Mouse (Mus musculus) gonadal fat pad, adult 2 months (tissue): ENCODE data around the gene Rab36. TPM values are rescaled to one million over a fixed set of nuclear protein-coding genes. Genes with fewer than 3 reads are reported as not detected.
"Not testable (repeated sequence)": the region's sequence is repeated elsewhere in the genome, so short reads cannot be mapped to it uniquely, and the experiment has no call there.

Experiments
- DNase-seq: peaks from one replicate; pipeline ENCODE4 v3.0.0-alpha.2; 2012; ENCODE audit warnings: low read depth
- polyA plus RNA-seq: library from polyadenylated mRNA; depleted of rRNA; stranded (reverse); fragments of >200 nt; gene quantifications from 2 replicates; pipeline ENCODE4 v1.2.3, GENCODE M21; 2012; rRNA removed

Rab36 gene
- polyA plus RNA-seq, result 5.0 and 6.8 TPM in 2 replicates

DNA sequence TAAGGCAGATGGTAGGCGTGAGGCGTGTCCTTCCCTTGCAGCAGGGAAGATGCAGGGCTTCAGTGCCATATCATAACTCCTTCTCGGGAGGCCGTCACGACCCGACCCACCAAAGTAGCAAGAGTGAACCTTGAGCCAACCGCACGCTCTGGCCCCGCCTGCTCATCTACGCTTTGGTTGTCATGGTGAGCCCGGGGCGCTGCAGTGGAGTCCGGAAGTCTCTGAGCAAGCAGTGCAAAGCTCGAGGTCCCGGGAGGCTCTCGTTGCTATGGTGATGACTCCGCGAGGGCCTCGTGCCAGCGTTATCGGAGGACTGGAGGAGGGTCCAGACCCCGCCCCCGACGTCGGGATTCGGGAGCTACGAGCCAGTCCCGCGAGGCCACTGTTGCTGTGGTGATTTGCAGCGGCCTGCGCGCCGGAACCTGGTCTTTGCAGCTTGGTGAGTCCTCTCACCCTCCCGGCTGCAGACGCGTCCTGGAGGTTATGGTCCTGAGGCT lies at the start of gene Rab36:
TSS of gene Rab36 (plus strand) at position 176 of the 497 bp plus-strand sequence.
- no peak for DNase-seq

DNA sequence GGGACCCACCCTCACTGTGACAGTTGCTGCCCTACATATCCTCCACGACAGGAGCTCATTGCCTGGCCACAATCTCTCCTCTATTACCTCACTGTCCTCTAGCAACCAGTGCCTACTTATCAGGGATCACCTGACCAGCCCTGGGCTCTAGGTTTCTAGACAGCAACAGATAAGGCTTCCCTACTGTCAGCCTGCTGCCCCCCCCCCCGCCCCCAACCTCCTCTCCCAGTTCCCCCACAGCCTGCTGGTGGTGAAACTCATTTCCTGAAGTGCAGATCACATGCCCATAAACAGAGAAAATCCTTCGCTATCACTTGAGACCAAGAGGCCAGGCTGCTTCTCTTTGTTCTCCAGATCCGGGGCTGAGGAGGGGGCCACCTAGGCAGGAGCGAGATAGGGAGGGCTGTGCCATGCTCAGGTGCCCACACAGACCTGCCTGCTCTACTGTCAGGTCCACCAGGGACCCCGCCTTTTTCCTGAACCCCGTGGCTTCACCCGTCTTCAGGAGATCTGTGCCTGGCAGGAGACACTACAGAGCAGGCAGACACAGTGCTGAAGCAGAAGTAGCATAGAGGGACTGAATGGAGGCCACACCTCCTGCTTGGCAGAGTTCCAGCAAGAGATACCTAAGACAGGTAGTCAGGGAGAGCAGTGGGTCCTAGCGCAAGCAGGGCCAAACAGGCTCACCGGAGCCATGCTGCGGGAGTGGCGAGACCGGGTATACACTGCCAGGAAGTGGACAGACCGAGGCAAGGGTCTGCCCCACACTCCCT lies 49.0 kb upstream of the Rab36 start:
- no peak for DNase-seq

DNA sequence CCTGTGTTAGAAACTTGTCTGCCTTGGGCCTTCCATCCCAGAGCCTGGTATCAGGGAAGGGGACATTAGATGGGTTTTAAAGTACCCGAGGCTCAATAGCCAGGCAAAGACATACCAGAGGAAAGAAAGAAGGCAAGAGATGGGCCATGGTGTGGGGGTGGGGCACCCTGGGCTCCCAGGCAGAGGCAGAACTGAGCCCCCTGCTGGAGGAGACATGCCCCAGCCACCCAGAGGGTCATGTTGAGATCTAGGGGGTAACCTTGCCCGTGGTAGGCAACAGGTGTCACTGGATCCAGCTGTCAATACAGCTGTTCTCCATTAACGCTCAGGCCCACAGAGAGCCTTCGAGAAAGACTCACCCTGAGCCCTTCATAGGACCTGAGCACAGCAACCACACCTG lies 47.0 kb upstream of the Rab36 start:
- no peak for DNase-seq

DNA sequence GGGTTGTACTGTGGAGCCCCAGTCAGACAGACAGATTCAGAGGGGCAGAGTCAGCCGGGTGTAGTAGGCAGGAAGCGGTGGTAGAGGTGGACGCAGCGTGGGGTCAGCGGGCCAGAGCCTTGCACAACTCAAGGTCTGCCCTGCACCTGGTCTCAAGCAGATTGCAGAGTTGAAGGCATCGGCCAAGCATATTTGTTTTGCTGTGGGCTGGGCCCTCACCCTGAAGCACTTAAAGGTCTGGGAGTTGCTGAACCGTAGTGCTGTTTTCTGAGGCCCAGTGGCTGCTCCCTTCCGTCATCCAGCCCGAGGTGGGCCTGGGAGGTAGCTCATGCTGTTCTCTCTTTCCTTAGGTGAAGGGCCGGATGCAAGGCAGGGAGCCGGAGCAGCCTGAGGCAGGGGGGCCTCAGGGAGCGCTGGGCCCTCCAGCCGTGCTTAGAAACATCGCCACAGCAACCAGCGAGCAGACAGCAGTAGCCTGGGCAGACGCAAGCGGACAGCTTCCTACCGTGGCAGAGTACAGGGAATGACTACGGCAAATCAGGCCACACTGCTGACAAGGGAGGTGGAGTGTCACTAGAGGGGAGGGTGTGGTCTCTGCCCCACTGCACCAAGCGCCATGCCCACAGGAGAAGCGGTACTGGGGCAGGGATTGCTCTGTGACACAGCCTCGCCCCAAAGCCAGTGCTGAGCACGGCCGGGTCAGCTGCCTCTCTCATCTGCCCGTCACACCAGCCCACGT lies 46.1 kb upstream of the Rab36 start:
- DNase-seq, result no peak

DNA sequence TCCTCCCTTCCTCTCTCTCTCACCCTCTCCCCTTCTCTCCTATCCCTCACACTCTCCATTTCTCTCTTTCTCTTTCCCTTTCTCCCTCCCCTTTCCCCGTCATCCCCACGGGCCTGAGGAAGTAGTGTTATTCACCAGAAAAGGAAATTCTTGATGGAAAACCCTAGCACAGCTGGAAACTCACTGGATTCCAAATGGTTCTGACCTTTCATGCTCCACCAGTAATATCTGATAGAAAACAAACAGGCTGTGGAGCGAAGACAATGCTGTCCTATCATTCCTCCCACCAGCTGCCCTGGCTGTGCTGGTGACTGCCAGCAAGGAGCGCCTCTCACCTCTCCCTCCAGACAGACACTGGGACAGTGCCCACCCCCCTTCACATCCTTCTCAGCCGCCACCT lies 42.0 kb upstream of the Rab36 start:
- DNase-seq, result no peak

DNA sequence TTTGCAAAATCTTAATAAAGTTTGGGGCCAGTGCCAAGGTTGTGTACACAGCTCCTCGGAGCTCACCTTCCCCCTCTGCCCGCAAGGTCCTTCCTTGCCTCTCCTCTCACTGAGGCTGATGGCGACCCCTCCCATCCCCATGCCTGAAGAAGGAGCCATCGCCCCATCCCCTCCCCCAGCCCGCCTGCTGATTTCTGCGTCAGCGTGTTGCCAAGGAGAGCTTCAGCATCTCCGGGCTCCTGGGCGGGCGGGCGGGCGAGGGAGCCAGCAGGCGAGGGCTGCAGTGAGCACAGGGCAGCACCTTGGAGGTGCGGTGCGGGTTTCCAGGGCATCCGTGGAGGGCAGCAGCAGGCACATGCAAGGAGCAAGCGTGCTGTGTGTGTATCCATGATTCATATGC lies 41.5 kb upstream of the Rab36 start:
- no peak for DNase-seq

DNA sequence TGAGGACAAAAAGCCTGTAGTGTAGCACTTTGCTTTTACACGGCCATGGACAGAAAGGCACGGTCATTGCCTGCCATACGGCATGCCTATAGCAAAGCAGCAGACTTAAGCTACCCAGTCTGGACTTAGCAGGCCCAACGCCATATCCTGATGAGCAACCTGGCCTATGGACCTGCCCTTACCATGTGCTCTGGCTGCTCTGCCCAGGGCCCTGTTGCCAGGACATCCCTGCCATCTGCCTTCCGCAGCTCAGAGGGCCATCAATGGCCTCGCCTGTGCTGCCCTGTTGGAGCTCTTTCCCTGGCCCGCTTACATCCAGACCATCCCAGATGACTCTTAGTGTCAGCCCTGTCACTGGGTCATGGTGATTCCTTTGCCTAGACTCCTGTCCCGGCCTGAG lies 35.5 kb upstream of the Rab36 start:
- no peak for DNase-seq

DNA sequence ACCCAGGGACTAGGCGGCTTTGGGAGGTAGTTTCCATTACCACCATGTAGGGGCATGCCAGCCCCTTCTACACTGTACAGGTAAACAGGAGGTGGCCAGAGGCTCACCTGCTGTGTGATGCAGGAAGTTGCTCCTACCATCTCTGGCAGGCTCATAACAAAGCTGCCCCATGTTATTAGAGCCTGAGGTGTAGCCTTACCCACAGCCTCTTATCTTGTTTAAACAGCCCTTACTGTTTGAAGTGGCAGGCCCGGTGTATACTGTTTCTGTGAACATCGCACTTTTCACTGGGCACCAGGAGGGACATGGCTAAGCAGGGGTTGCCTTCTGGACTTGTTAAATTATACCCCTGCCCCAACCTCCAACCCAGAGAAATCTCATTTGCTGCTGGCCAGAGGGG lies 32.8 kb upstream of the Rab36 start:
- DNase-seq, result no peak

DNA sequence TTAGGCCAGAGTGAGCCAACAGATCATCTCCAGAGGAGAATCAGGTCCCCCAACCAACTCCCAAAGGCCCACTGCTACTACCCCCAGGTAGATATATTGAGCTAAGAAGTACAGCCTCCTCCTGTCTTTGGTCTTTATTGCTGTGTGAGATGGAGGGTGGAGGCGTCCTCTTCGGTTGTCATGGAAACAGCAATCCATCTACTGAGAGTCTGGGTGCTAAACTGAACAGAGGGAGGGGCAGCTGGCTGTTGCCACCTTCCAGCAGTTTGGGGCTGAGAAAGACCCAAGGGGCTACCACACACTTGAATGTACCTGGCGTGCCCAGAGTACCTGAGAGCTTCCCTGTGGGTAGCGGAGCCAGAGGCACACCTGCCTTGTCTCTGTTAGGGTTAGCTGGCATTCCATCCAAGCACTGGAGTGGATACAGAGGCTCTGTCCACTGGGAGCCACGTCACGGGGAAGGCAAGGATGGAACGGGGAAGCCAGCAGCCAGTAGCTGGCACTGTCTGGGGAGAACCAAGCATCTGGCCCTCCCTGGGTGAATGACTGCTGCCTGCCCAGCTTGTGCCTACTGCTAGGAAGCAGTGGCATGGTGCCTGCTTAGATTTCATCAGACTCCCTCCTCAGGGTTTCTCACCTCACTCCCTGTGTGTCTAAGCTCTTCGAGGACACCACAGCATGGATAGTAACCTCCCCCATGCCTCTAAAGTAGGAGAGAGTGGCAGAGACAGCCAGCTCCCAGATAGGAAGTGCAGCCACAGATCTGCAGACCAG lies 29.8 kb upstream of the Rab36 start:
- no peak for DNase-seq

DNA sequence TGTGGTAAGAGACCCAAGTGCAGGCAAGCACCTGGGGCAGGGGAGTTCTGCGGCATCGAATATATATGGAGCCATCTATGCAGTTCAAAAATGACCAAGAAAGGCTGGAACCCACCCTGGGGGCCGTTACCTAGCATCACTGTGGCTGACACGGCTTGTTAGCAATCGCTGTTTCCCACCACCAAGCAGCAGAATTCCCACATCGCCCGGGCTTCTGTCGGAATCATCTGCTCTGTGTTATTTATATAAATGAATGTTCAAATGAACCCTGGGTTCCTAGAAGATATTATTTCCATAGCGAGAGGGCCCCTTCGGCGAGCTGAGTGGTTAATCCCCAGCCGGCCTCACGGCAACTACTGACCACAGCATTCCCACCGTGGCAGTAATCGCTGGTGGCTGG lies 26.2 kb upstream of the Rab36 start:
- DNase-seq, result no peak

DNA sequence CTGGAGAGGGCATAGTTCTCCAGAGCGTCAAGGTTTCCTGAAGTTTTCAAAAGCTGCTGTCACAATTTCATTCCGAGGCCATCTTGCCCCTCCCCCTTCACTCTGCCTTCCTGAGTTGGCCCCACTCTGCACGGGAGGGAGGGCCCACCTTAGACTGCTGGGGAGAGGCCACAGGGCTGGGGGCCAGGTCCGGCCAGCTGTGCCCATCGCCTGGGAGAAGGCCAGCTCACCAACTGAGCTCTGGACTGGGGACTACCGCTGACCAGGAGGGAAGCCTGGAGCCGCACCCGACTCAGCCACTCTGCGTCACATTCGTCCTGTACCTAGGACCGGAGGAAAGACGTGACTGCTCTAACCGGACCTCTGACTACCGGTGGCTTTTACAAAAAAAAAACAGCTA lies 21.4 kb upstream of the Rab36 start:
- no peak for DNase-seq

DNA sequence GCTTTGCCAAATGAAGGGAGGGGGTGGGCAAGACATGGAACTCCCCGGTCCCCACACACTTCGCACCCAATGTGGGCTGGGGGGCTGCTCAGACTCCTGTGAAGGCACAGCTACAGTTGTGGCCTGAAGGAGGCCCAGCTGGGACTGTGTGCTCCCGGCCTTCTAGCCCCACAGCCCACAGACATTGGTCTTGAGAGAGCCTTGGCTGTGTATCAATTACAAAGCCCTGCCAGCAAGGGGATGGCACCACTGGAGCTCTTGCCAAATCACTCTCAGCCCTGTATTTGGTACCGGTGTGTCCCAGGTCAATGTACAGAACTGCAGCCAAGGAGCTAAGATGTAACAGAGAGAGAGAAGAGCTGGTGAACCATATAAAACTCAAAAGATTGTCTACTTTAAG lies 20.4 kb upstream of the Rab36 start:
- DNase-seq, result no peak

DNA sequence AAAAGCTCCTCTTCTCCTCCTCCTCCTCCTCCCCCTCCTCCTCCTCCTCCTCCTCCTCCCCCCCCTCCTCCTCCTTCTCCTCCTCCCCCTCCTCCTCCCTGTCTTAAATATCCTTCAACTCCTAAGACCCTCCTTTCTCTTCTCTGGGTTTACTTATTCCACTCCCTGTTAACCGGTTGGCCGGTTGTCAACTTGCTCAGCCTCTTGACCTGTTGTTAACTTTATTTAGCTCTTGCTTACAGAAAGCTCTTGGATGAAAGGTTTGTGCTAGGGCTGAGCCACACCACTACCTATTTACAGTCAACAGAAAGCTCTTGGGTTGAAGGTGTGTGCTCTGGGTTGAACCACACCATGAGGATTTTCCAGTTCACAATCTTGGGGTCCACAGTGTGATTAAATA lies 16.6 kb upstream of the Rab36 start:
- no peak for DNase-seq

DNA sequence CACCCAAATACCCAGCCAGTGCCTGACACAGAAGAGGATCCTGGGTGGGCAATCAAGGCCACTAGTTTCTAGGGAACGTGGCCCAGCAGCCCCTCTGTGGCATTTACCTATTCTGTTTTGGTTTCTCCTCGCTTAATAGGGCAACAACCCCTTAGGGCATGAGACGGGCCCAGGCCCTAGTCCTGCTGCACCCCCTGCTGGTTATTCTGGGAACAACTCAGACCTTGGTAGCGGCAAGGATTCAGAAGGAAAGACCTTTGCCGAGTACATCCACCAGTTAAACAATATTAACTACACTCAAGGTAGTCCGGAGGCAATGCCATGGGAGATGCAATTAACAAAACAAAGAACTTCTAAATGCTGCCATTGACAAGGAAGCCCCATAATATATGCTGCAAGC lies 15.7 kb upstream of the Rab36 start:
- no peak for DNase-seq

DNA sequence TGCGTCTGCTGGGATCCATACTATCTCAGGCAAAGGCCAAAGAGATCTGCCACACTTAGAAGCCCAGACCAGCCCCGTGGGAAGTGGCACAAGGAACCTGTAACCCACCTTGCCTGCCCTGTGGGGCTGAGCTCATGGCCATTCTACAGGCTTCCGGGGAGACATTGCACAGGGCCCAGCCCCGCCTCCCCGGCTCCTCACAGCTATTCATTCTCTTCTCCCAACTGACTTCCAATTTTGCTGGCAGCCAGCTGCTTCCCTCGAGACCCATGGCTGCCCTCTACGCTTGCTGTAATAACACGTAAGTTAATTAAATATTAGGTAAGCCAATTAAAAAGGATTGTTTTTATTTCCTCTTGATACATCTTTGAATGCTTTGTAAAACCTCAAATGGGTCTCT lies 10.4 kb upstream of the Rab36 start:
- DNase-seq, result no peak

DNA sequence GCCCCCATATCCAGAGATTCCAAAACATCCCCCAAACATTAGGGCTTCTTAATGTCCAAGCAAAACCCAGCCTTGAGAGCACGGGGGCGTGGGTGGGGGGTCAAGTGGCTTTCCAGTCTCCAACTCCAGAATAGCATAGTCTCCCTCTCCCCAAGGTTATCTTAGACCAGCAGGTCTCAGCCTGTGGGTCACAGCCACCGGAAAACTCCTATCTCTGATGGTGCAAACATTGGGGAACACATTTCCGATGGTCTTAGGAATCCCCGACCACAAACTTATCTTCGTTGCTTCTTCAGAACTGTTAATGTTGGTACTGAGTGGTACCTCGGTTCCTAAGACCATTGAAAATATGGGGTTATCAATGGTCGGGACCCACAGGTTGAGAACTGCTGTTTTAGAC lies 8.1 kb upstream of the Rab36 start:
- DNase-seq, result no peak

DNA sequence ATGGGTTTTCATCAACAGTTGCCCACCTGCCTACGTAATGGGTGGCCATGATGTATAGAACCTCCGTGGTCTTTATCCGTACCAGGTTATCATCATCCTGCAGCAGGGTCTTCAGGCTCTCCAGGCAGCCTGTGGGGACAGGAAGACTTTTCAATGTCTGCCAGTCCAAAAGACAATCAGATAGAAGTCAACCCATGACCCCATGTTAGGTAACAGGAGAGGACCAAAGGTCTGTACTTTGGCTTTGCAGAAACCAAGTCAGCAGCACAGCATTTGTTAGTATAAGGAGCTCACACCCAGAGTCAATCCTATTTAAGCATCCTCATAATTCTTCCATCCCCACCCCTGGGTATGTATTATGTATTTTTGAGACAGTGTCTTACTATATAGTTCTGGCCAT lies 7.2 kb upstream of the Rab36 start:
- DNase-seq, result no peak

DNA sequence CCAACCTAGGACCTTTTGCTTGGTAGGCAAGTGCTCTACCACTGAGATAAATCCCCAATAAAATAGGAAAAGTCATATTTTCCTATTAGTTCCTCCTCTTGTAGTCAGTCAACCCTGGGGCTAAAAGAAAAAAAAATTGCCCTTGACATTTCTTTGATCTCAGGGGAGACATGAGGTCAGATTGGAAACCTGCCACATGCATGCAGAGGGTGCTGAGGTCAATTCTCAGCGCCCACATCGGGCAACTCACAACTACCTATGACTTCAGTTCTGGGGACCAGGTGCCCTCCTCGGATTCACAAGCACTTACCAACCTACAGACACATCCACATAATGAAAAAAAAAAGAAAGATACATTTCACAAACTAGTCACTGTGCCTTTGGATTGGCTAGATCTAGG lies 6.6 kb upstream of the Rab36 start:
- no peak for DNase-seq

DNA sequence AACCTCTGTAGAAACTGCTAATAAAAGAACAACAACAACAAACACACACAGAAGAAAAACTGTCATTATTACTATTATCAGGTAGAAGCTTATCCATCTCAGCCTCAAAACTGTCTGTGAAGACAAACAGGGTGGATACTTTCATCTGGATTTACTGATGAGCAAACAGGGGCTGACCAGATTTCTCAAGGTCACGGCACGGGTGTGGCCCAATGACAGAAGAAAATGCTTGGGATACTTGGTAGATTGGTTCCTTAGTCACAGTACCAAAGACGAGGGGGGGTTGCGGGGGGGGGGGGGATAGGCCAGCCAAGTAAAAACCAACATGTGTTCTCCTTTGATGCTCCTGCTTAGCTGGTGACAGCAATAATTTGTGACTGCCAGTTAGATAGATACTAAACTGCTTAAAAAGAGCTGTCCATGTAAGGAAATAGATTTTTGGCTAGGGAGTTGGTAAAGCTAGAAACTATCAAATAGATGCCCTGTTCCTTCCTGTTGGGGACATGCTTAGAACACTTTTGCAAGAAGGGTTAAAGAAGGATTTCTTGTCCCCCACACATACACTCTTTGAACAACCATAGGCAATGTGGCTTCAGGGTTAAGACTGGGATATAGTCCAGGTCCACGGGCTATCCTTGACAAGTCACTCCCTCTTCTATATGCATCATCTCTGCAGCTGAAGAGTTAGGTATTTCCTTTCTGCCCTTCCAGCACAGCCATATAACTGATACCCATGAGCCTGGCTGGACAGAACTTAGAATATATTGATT lies 5.3 kb upstream of the Rab36 start:
- no peak for DNase-seq

DNA sequence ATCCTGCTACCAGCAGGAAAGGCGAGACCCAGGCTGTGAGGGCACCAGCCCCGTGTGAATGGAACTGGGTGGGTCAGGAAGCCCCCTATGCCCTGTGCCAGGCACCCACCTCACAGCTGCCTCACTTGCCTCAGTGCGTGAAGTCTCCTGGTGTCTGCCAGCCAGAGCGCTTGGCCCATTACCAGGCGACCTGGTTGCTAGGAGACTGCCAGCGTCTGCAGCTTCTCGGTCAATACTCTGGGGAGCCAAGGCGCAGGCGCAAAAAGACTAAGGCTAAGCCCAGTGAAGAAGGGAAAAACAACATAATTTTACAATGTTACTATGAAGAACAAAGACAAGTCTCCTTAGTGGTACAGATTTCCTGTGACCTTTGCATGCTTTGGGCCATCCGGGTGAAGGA lies 4.5 kb upstream of the Rab36 start, which contains the start of gene Rsph14:
TSS of gene Rsph14 (minus strand) at position 192 of the 400 bp plus-strand sequence.
- DNase-seq, result no peak

DNA sequence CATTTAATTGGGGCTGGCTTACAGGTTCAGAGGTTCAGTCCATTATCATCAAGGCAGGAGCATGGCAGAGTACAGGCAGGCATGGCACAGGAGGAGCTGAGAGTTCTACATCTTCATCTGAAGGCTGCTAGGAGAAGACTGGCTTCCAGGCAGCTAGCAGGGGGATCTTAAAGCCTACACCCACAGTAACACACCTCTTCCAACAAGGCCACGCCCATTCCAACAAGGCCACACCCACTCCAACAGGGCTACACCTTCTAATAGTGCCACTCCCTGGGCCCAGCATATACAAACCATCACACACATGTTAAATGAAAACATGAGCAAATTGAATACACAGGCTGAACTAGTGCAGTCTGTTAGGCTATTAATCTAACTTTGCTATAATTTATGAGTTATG lies 5.2 kb downstream of the Rab36 start:
- DNase-seq, result not testable (repeated sequence)

DNA sequence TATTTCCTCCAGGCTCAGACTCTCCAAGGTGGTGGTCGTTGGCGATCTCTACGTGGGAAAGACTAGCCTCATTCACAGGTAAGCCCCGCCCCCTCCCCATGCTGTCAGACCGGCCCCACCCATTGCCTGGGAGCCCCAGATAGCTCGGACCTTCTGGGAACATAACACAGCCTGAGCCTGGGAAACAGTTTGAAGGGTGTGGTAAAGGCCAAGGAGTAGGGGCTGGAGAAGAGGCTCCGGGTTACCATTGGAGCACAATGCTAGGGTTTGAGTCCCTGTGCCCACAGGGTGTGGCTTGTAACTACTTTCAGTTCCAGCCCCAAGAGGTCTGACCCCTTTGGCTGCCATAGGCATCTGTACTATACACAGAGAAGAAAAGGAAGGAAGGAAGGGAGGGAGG lies 7.6 kb downstream of the Rab36 start:
- no peak for DNase-seq
